Mouse (Mus musculus) hindbrain, embryonic 14.5 days (tissue): Measurements from ENCODE around the gene Zc3h6. TPM values are rescaled to one million over a fixed set of nuclear protein-coding genes. Genes with fewer than 3 reads are reported as not detected.
"Not testable (repeated sequence)": the region's sequence is repeated elsewhere in the genome, so short reads cannot be mapped to it uniquely, and the experiment has no call there.

Source experiments
- ATAC-seq: fragments of 200-750 bp; cut with Nextera tagmentation; 2 replicates; pipeline ENCODE4 v1.8.0; 2017; ENCODE audit warnings: moderate number of reproducible peaks, mild to moderate bottlenecking, moderate TSS enrichment, moderate library complexity; ENCODE audit not compliant: low FRiP score
- DNase-seq: peaks from one replicate; pipeline ENCODE4 v3.0.0-alpha.2; 2015; ENCODE audit warnings: low spot score
- H3K27ac ChIP-seq: fragments of 300-500 bp; sonication (generic); 2 replicates; pipeline ENCODE4 v1.5.1; 2014; ENCODE audit warnings: mild to moderate bottlenecking, moderate library complexity
- H3K27me3 ChIP-seq: fragments of 300-500 bp; sonication (generic); 2 replicates; pipeline ENCODE4 v1.6.1; 2014; ENCODE audit warnings: mild to moderate bottlenecking, low read length, mixed read lengths; ENCODE audit not compliant: control insufficient read depth, insufficient read depth
- H3K36me3 ChIP-seq: fragments of 300-500 bp; sonication (generic); replicated peaks from 2 replicates; pipeline ENCODE4 v1.6.1; 2014; ENCODE audit not compliant: control insufficient read depth, insufficient read depth
- H3K4me1 ChIP-seq: fragments of 300-500 bp; sonication (generic); replicated peaks from 2 replicates; pipeline ENCODE4 v1.6.1; 2014; ENCODE audit warnings: antibody characterized with exemption, low read length, mixed read lengths; ENCODE audit not compliant: control insufficient read depth, insufficient read depth
- H3K4me2 ChIP-seq: fragments of 300-500 bp; sonication (generic); replicated peaks from 2 replicates; pipeline ENCODE4 v1.6.1; 2014; ENCODE audit warnings: mild to moderate bottlenecking, moderate library complexity
- H3K4me3 ChIP-seq: fragments of 300-500 bp; sonication (generic); replicated peaks from 2 replicates; pipeline ENCODE4 v1.5.1; 2014; ENCODE audit warnings: mild to moderate bottlenecking, low read length
- H3K9ac ChIP-seq: fragments of 300-500 bp; sonication (generic); 2 replicates; pipeline ENCODE4 v1.6.1; 2014
- H3K9me3 ChIP-seq: fragments of 300-500 bp; sonication (generic); 2 replicates; pipeline ENCODE4 v1.6.1; 2016; ENCODE audit warnings: low read length; ENCODE audit not compliant: control insufficient read depth
- WGBS: fragments of 180-500 bp; shearing (Covaris S2); extraction: QIAGEN DNeasy Blood & Tissue Kit; methylation state at CpG from one replicate; pipeline ENCODE4 v1.1.7; 2014; 5-methylcytosine and 5-hydroxymethylcytosine counted together
- polyA plus RNA-seq: library from polyadenylated mRNA; unstranded; fragments of >200 nt; fragmentation: Nextera tagmentation; extraction: Ambion mirVana; gene quantifications from 2 replicates; pipeline ENCODE4 v1.2.1, GENCODE M21; 2014

Zc3h6 gene
- polyA plus RNA-seq, 1 experiment from 2014 or later: 4.8 TPM

GRCm38 (mm10) chr2:129008867-129009266 lies 41.7 kb downstream of the Zc3h6 start:
- not testable (repeated sequence) for H3K4me2 ChIP-seq, DNase-seq, H3K4me3 ChIP-seq, H3K9me3 ChIP-seq, H3K27ac ChIP-seq, H3K9ac ChIP-seq, H3K4me1 ChIP-seq, ATAC-seq, H3K36me3 ChIP-seq, H3K27me3 ChIP-seq
- 71% methylated on average over 2 of the region's 2 CpGs for WGBS

GRCm38 (mm10) chr2:129020106-129020505 lies 52.9 kb downstream of the Zc3h6 start:
- Histone ChIP-seq H3K9ac (no peak overlapping the region), H3K27me3 (no peaks in the 10 kb centered on the region), H3K4me3 (no peak overlapping the region), H3K9me3 (no peaks in the 10 kb centered on the region), H3K27ac (no peak overlapping the region), H3K4me1 (no peaks in the 10 kb centered on the region), H3K36me3 (peaks cover 17% of the 10 kb centered on the region), H3K4me2 (no peak overlapping the region)
- WGBS: 86% methylated on average over 2 of the region's 2 CpGs
- DNase-seq (no peak), ATAC-seq (no peak)

GRCm38 (mm10) chr2:129024820-129025219 lies 57.6 kb downstream of the Zc3h6 start:
- Histone ChIP-seq H3K4me1 (no peaks in the 10 kb centered on the region), H3K27me3 (no peaks in the 10 kb centered on the region), H3K4me2 (no peak overlapping the region), H3K36me3 (no peaks in the 10 kb centered on the region), H3K9me3 (no peaks in the 10 kb centered on the region), H3K27ac (no peak overlapping the region), H3K9ac (no peak overlapping the region), H3K4me3 (no peak overlapping the region)
- ATAC-seq: no peak
- DNase-seq: no peak
- WGBS: 82% methylated on average over 9 of the region's 9 CpGs

GRCm38 (mm10) chr2:129035381-129035780 lies 68.2 kb downstream of the Zc3h6 start:
- DNase-seq (no peak), ATAC-seq (no peak)
- Histone ChIP-seq H3K27me3 (peaks cover 13% of the 10 kb centered on the region; the same call in 1 of the 2 replicates), H3K27ac (no peak overlapping the region), H3K4me3 (no peak overlapping the region), H3K9me3 (no peaks in the 10 kb centered on the region), H3K4me1 (peaks cover 11% of the 10 kb centered on the region), H3K4me2 (no peak overlapping the region), H3K36me3 (no peaks in the 10 kb centered on the region), H3K9ac (no peak overlapping the region)
- WGBS: 84% methylated on average over 5 of the region's 5 CpGs

GRCm38 (mm10) chr2:129038426-129038936 lies 71.3 kb downstream of the Zc3h6 start:
- Histone ChIP-seq H3K4me1 (peaks cover 11% of the 10 kb centered on the region), H3K36me3 (no peaks in the 10 kb centered on the region), H3K9ac (peak overlapping the region; percentile 71), H3K9me3 (no peaks in the 10 kb centered on the region), H3K27me3 (peaks cover 13% of the 10 kb centered on the region; the same call in 1 of the 2 replicates), H3K4me3 (peak overlapping the region; percentile 51), H3K27ac (no peak overlapping the region), H3K4me2 (peak overlapping the region; percentile 97)
- 30% methylated on average over 15 of the region's 15 CpGs for WGBS
- ATAC-seq (peak; percentile 51; the same call in 1 of the 2 replicates), DNase-seq (no peak)

- peak overlapping the region; percentile 51; the same call in 1 of the 2 replicates for H3K27ac ChIP-seq
- peaks cover 11% of the 10 kb centered on the region for H3K4me1 ChIP-seq
- H3K27me3 ChIP-seq: peaks cover 13% of the 10 kb centered on the region; the same call in 1 of the 2 replicates
- peak overlapping the region; percentile 71 for H3K9ac ChIP-seq
- DNase-seq (peak; percentile 40), ATAC-seq (peak; percentile 86)
- under 1% methylated on average over 58 of the region's 62 CpGs for WGBS
- H3K36me3 ChIP-seq: no peaks in the 10 kb centered on the region
- H3K9me3 ChIP-seq: no peaks in the 10 kb centered on the region
- H3K4me3 ChIP-seq: peak overlapping the region; percentile 51
- H3K4me2 ChIP-seq: peak overlapping the region; percentile 97
These were observed 71.9 kb downstream of the Zc3h6 start for GRCm38 (mm10) chr2:129038937-129039631.

- ATAC-seq: no peak
- DNase-seq: no peak
- WGBS: 52% methylated on average over 6 of the region's 6 CpGs
- H3K4me3 ChIP-seq: no peak overlapping the region
- no peak overlapping the region for H3K4me2 ChIP-seq
- no peaks in the 10 kb centered on the region for H3K9me3 ChIP-seq
- H3K27ac ChIP-seq: no peak overlapping the region
- no peaks in the 10 kb centered on the region for H3K36me3 ChIP-seq
- no peak overlapping the region for H3K9ac ChIP-seq
- H3K4me1 ChIP-seq: peaks cover 11% of the 10 kb centered on the region
- peaks cover 13% of the 10 kb centered on the region; the same call in 1 of the 2 replicates for H3K27me3 ChIP-seq
These were observed 73.4 kb downstream of the Zc3h6 start for GRCm38 (mm10) chr2:129040567-129040966.

- Histone ChIP-seq H3K4me1 (no peaks in the 10 kb centered on the region), H3K4me3 (no peak overlapping the region), H3K36me3 (no peaks in the 10 kb centered on the region), H3K4me2 (no peak overlapping the region), H3K9me3 (no peaks in the 10 kb centered on the region), H3K27ac (no peak overlapping the region), H3K9ac (no peak overlapping the region), H3K27me3 (no peaks in the 10 kb centered on the region)
- WGBS: 72% methylated on average over 6 of the region's 6 CpGs
- ATAC-seq (no peak), DNase-seq (peak; percentile 36)
These were observed 79.1 kb downstream of the Zc3h6 start for GRCm38 (mm10) chr2:129046172-129046845.

- Histone ChIP-seq H3K4me1 (no peaks in the 10 kb centered on the region), H3K27ac (no peak overlapping the region), H3K27me3 (no peaks in the 10 kb centered on the region), H3K4me3 (no peak overlapping the region), H3K9ac (no peak overlapping the region), H3K9me3 (no peaks in the 10 kb centered on the region), H3K36me3 (no peaks in the 10 kb centered on the region), H3K4me2 (no peak overlapping the region)
- ATAC-seq: no peak
- no peak for DNase-seq
- WGBS: 85% methylated on average over 4 of the region's 4 CpGs
These were observed 79.6 kb downstream of the Zc3h6 start for GRCm38 (mm10) chr2:129046846-129047196.
